Mouse (Mus musculus) left cerebral cortex, postnatal 4 days (tissue): Measurements from ENCODE around the gene Gm20388. TPM values are rescaled to one million over a fixed set of nuclear protein-coding genes. Genes with fewer than 3 reads are reported as not detected.

Source experiments
- DNase-seq: peaks from one replicate; pipeline ENCODE4 v3.0.0-alpha.2; 2022
- intact Hi-C: fragments of 180-260 bp; cut with DNase I; formaldehyde crosslinking; loops from one replicate; pipeline ENCODE4 v1.15.1; 2025
- total RNA-seq, 2 experiments: library from RNA; stranded (reverse); gene quantifications; 2 replicates each; pipeline ENCODE4 v1.2.3; 2021

Gm20388 gene
- total RNA-seq, 2 experiments from 2014 or later: 6.5 to 12.8 TPM

DNA sequence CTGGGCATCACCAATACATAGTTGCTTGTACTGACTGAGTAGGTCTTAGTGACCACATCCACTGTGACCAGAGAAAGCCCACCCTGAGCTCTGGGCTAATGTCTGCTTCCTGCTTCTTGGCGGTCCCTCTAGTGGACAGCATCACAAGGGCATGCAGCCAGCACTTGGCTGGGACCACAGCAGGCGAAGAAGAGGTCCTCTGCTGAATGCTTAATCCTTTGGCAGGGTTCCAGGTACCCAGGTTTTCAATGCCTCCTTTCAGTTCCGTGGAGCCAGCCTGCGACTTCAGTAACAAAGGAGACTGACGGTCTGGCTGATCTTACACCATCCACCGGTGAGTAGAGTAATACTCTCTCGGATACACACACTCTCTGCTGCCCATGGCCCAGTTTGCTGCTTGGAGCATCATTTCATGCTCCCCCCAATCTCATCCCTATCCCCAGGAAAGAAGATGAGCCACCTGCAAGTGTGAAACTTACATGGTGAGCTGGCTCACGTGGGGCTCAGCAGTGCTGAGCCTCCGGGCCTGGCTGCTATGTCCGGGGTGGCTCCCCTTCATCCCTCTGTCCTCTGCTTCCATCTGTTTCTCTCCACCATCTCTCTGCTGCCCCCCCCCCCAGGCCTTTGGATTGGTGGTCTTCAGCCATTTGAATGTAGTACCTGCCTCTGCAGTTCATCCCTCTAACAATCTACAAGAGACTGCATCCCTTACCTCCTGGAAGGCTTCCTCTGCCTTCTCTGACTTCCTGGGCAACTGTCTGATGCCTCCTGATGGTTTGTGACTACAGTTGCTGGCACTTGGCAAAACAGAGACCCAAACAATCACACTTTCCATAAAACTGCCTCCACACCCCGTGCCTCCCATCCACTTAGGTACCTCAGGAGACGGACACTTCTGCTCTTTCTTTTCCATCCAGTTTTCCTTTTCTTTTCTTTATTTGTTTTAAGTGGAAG, 2025.0 kb downstream of the Gm20388 start:
- intact Hi-C loops: no loop called here

DNA sequence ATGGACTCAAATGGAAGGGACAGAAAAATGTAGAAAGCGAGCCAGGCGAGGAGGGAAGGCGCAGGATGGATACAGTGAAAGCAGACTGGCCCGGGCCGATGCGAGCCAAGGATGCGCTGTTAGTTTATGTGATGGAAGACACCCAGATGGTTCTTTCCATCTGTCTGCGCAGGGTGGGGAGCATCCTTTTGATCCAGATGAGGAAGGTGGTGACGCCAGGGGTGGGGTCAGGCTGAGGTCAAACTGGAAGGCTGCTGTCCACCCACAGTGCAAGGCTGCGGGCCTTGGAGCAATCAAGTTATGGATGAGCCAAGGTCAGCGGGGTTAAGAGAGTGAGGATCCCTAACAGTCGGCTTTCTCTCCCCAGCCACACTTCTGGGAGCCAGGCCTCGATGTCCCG, 2025.8 kb downstream of the Gm20388 start:
- peak; percentile 57 for DNase-seq
- intact Hi-C loops: no loop called here

More for the DNA sequence above, 2025.0 kb downstream of the Gm20388 start:
- DNase-seq: peak; percentile 98

DNA sequence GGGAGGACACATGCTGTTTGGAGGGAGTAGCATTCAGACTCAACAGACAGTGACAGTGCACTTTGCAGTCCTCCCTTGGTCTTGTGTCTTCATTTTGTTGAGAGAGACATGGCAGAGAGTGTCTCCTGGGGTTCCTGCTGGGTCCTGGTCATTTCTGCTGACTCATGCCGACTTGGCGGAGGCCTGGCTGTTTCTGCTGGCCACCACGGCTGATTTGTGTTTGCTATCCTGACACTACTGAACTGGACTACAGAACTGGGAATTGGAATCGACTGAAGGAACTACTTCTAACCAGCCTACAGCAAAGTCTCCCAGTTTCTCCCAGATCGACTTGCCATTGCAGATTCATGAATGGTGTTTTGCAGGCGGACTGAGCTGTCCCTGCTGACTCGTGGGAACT, 2028.1 kb downstream of the Gm20388 start:
- intact Hi-C loops: no loop called here
- DNase-seq: no peak

DNA sequence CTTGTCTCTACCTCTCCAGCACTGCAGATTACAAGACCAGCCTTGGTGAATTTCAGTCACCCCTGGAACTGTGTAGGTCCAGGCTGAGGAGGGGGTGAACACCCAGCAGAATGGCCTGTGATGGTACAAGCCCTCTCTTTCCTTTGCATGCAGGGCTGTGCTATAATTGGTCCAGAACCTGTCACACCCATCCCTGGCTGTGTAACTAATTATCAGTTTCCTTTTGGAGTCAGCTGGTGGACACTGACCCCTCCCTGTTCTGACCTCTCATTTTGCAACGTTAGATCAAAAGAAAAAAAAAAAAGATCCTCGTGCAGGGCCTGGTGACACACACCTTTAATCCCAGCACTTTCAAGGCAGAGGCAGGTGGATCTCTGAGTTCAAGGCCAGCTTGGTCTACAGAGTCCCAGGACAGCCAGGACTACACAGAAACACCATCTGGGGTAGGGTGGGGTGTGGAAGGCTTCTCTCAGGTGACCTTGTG, 2032.5 kb downstream of the Gm20388 start:
- no peak for DNase-seq
- intact Hi-C loops: no loop called here

DNA sequence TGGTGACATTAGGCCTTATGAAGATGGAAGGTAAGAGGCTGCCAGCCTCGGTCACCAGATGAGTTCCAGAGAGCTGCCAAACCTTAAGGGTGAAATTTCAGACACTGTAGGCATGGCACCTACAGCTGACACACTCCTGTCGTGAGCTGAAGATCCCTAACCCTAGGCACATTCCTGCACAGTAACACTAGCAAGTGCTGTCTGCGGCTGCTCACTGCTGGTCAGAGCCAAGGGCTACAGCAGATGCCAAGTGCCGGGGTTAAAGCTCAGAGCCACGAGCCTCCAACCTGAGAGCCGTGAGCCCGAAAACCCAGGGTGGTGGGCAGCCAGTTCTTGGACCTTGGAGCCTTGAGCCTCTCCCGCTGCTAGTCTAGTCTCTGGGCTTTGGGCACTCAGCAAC, 2033.1 kb downstream of the Gm20388 start:
- intact Hi-C loops: no loop called here

DNA sequence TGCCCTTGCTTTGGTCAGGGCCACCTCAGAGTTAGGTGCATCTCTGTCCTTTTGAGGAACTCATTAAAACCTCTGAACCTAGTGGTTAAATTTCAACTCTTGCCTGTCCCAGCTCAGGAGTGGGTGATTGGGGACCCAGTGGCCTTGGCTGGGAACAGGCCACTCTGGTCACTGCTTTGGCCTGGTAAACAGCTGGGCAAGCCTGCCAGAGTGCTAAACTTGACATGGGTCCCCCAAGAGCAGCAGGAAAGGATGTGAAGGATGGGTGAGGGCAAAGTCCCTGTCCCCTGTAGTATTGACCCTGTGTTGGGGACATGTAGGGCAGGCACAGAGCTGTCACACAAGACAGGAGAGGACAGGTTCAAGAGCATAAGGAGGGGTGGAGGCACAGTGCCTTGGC, 2034.2 kb downstream of the Gm20388 start, which contains the start of gene Car5a:
TSS of gene Car5a (minus strand) at position 74 of the 400 bp plus-strand sequence.
- DNase-seq: no peak
- intact Hi-C loops: no loop called here

More for the DNA sequence above, 2033.1 kb downstream of the Gm20388 start:
- no peak for DNase-seq

DNA sequence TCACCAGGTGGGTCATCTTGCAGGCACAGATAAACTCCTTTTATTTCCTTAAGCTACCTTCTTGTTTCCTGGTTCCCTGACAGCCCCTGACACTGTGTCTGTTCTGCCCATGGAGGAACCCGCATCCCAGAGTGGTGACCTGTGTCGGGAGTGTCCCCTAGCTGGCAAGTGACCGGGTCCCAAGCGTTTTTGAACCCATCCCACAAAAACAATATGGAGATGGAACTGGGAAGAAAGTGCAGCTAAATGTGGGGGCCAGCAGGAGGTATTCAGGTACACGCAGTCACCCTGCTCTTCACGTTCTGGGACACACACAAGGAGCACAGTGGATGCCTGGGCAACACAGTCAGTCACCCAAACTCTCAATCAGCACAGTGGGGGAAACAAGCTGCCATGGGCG, 2035.7 kb downstream of the Gm20388 start:
- intact Hi-C loops: no loop called here
- DNase-seq: no peak

DNA sequence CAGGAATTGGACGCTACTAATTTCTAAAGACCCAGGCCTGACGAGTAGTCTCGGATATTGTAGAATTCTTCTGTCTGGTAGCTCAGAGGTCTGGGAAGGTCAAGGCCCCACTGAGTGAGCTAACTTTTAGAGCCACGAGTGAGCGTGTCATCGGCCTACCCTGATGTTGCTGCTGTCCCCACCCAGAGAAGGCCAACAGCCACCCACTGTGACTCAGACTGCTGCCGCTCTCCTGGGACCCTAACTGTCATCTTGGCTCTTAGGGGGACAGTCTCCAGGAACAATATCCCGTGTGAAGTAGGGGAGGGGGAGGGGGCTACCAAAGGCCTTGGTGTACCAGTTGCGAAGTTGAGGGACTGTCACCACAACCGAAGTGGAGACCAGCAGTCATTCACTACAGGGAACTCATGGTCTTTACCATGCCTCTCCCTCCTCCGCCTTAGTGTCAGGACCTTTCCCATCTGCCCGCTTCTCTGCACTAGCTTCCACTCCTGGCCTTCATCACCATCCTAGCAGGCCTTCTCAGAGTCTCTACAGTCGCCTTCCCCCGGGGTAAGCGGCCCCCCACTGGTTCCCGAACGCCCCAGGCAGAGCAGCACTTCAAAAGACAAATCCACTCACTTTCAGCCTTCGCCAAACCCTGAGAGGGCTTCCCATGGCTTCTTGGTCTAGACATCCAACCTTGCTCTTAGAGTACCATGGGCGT, 2036.6 kb downstream of the Gm20388 start:
- intact Hi-C loops: no loop called here
- DNase-seq: peak; percentile 48

DNA sequence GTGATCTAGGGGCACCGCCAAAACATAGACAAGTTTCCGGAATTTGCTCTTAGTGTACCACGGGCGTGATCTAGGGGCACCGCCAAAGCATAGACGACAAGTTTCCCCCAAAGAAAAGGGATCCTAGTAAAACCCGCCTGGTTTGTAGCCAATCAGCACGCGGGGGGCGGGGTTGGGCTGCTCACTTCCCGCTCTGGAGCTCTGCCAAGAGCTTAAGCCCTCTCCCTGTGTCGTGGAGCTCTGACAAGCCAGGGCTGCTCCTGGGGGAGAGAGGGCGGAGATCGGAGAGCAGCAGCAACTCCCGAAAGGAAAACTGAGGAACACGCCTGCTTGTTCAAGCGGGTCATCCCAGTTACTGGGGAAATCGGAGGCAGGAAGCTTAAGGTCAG, 2037.1 kb downstream of the Gm20388 start:
- peak; percentile 96 for DNase-seq
- intact Hi-C loops: no loop called here

DNA sequence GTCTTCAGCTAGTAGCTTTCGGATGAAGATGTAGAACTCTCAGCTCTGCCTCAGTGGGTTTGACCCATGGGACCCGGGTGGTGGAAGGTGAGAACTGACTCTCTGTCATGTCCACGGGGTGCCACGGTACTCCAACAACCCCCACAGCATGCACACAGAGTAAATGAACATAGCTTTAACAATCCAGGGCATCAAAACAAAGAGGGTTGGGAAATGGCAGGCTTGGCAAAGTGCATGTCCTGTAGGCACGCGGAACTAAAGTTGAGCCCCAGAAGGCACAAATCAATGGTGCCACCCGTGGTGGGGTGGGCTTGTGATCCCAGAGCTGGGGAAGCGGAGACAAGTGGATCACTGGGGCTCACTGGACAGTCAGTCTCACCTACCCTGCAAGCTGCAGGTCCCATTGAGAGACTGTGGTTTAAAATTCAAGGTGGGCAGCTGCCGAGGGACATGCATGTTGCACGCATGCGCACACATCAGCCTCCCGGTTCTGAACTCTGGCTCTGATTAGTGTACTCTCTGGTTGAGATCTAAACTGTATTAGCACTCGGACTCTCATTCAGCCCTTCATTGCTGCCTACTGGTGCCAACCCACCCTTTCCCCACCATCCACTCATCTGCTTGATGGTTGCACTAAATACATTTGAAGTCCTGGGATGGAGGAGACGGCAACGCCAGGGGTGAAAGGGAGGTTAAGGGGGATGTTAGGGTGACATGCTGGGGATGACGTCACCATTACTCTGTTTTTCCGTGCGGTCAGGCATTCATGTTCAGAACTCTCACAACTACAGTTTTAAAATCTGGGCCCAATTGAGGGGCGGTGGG, 2037.9 kb downstream of the Gm20388 start:
- intact Hi-C loops: no loop called here
- no peak for DNase-seq

DNA sequence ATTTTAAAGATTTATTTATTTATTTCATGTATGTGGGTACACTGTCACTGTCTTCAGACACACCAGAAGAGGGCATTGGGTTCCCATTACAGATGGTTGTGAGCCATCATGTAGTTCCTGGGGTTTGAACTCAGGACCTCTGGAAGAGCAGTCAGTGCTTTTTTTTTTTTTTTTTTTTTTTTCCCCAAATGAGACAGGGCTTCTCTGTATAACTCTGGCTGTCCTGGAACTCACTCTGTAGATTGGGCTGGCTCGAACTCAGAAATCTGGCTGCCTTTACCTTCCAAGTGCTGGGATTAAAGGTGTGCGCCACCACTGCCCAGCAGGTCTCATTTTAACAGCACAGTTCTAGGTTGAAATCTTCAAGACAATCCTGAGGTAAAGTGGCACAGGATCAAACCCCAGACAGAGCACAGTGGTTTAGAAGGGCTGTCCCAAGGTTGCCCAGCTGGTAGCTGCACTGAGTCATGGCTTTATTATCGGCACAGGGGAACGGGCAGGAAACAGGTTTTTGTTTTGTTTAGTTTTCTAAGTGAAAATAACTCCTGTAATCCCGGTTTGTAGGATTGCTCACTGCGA, 2038.7 kb downstream of the Gm20388 start, which contains the start of gene Banp:
TSS of gene Banp (plus strand) at position 529 of the 579 bp plus-strand sequence.
- no peak for DNase-seq
- intact Hi-C loops: no loop called here

DNA sequence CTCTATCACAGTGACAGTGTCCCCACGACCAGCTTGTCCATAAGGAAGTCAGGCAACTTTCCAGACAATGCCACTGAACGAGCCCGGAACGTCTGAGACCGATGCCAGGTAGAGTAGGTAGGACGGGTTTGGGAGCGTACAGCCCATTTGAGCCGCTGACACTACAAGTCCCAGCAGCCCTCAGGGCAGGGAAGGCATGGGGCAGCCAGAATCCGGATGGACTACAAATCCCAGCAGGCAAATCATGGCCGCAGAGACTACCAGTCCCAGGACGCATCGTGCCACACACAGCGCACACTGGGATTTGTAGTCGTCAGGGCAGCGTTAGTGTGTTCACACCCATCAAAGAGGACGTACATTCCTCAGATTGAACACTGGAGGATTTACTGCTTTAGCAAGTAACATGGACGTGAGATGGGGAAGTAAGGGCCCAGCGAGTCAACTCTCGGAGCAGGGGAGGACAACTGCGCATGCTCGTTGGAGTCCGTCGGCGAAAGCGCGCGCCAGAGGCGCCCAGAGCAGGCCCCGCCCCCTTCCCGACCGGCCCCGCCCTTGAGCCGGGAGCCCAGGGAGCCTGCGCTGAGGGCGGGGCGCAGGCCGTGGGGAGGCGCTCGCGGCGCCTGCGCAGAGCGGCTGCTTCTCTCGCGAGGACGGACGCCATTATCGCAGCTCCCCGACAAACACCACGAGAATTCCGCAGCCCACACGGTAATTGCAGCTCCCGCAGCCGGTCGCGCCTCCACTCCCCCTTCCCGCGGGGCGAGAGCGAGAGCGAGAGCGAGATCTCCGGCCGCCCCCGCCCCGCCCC, 2039.5 kb downstream of the Gm20388 start:
- DNase-seq: peak; percentile 99
- intact Hi-C loops: no loop called here

DNA sequence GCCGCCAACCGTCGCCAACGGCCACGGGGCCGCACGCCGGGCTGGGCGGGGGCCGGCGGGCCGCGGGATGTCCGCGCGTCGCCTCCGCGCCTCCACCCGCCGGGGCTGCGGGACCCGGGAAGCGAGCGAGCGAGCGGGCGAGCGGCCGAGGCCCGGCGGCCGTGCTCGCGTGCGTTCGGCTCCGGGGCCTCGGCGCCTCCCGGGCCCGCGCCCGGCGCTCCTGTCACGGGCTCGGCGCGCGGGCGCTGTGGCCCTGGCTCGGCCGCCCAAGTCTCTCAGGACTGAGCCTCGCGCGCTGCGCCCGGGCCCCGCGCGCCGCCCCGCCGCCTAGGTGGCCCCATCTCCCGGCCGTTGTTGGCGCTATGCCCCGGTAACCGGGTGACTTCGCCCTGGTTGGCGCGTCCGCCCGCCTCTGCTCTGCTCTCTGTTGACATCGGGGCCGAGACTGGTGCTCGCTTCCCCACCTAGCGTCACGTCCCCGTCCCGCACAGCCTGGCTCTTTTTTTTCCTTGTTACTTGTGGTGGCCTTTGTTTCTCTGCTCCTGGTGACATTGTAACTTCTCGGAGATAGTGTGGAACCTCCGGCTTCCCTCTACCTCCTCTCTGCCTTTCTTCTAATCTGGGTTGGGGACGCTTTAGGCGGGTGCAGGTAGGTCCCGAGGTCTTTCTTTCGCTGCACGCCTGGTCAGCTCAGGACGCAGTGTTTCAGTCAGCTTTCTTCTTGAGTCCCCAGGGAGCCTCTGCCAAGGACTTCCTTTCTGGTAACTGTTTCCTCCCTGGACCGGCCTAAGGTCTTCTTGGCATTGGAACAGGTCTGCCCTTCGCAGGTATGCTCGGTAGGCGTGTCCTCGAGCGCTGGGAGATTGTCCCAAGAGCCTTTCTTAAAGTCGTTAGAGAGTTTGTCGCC, 2040.4 kb downstream of the Gm20388 start:
- intact Hi-C loops: no loop called here
- DNase-seq: peak; percentile 77

DNA sequence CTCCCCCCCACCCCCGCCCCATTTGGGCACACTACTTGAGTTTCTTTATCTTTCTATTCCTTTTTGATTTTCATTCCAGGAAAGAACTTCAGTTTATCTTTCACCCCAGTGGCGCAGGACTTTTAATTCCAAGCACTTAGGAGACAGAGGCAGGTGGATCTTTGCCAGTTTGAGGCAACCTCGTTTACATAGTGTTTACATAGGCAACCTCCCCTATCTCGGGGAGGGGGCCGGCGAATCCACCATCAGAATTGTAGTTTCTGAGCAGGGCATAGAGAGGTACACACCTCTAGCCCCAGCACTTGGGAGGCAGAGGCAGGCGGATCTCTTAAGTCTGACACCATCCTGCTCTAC, 2041.0 kb downstream of the Gm20388 start:
- intact Hi-C loops: no loop called here
- DNase-seq: no peak

DNA sequence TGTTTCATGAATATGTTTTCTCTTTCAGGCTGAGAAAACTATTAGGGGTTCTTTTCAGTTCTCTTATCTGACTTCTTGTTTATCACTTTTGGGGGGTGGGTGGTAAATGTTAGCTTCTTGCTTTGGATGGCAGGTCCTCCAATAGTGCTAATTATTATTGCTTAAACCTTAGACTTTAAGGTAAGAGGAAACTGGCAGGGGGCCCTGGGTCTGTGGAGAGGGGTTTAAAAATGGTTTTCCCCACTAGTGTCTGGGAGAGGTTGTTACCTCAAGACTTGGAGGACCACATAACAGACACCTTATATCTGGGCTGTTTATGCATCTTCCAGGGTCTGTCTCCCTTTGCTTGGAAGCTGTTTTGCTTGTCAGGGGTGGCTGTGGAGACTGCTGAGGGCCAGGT, 2041.5 kb downstream of the Gm20388 start:
- DNase-seq: no peak
- intact Hi-C loops: no loop called here

DNA sequence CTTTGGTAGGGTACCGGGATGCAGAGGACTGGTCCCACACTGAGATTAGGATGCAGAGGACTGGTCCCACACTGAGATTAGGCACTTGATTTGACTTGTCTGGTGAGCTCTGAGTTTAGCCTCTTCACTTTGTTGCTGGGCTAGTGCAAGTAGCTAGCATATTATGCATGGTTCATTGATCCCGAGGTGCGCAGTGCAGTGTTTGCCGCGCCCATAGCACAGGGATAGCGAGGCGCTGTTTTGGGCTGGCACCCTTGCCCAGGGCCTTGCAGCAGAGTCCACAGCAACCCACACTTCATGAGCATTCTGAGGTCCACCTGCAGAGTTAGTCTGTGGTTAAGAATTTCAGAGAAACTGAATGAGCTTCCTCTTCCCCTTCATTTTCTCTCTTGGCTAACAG, 2042.2 kb downstream of the Gm20388 start:
- intact Hi-C loops: no loop called here

DNA sequence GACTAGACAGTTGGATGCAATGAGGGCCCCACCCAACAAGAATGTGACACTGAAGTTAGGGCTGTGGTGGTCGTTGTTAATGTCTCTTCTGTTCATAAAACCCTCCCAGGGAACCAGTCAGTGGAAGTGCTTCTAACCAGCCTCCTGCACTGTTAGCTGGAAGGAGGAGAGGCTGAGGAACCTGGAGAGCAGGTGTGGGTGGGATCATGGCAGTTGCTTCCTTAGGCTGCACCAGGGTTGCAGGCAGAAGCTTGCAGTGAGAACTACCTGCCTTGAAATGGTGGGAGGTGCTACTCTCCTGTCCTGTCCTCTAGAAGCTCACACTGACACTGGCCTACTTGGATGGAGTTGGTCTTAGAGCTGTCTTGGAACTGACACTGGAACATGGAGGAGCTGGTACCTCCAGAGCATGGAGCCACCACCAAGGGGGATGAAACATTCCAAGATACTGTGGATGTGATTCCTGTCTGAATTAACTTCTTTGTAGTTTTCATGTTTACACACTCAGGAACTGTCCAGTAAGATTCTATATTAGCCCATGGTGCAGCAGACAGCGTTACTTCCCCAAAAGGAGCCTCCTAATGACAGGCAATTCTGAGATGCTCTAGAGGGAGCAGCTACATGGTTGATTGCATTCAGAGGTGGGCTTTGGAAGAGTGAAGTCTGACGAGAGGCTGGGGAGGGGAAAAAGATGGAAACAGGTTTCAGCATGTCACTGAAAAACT, 2043.3 kb downstream of the Gm20388 start:
- no peak for DNase-seq
- intact Hi-C loops: no loop called here

More for the DNA sequence above, 2042.2 kb downstream of the Gm20388 start:
- DNase-seq: no peak
